Comparison of ENCODE assay signal across 8 mouse cellular contexts in the genomic region with DNA sequence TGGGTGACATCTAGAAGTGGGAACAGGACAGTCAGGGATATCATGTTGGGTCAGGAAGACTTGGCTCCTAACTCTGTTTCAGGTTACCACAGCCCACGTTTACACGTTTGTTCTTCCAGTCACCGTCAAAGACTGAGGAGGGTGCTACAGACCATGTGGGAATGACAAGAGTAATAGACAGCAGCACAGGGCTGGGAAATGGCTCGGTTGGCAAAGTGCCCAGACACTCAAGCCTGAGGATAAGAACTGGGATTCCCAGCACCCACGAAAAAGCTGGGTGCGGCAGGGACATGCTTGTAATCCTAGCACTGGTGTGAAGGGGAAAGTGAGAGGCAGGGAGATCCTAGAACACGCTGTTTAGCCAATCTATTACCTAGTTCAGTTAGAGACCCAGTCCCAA.
DNase-seq lines count a peak whose midpoint lies in the region.

No protein-coding gene starts in this region.

- peak; percentile 25 for DNase-seq in gastrocnemius, postnatal 10 days
- DNase-seq in gastrocnemius, adult 8-10 months (ENCODE audit: low spot score in 2 of 2), result no peak
- DNase-seq in MN1 (ENCODE audit: low spot score), result peak; percentile 77
- DNase-seq in cerebellum, postnatal 10 days, result peak; percentile 57 to 60
- peak; percentile 57 to 66 for DNase-seq in layer of hippocampus, postnatal 10 days (ENCODE audit: low spot score in 2 of 2)
- no peak for DNase-seq in ovary, postnatal 14 days (ENCODE audit: low spot score)
- DNase-seq in kidney, adult 9 months, result no peak
- DNase-seq in thymus, postnatal 14 days, result no peak

Comparison
In these comparisons a context has a peak if more than half of its experiments do, and no peak if none do; other contexts are left out.
1. DNase-seq: peak in gastrocnemius, postnatal 10 days (single experiment), MN1 (single experiment), cerebellum, postnatal 10 days (2 of 2) and layer of hippocampus, postnatal 10 days (2 of 2); none in gastrocnemius, adult 8-10 months (0 of 2), ovary, postnatal 14 days (single experiment), kidney, adult 9 months (single experiment) and thymus, postnatal 14 days (single experiment).